Mouse (Mus musculus): ENCODE data around the gene Tspan5. TPM values are rescaled to one million over a fixed set of nuclear protein-coding genes. Genes with fewer than 3 reads are reported as not detected.
A peak's percentile ranks its signal among the peaks of the same experiment; 100 is the strongest.

The Tspan5 gene
- total RNA-seq, 2 experiments from 2014 or later = 7.0 to 9.1 TPM

DNA sequence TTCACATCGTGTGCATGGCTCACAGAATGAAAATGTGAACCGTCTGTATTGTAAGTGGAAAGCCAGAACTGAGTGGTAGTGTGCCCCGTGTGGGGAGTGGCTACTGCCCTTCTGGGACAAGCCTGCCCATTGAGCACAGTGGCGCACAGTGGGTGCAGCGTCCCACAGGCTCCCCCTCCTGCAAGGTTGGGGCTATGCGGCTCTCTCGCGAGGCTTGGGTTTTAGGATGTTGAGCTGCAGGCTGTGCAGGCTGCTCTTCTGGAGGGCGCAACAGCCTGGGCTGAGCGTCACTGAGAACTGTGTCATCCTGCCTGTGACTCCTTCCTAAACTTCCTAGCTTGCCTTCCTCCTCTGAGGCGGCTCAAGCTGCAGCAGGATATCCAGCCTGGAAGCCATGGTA lies 155.5 kb downstream of the Tspan5 start:
- no peak for DNase-seq
- intact Hi-C loops (cut with DNase I; ENCODE audit: low total_unique reads) = no loop called here

DNA sequence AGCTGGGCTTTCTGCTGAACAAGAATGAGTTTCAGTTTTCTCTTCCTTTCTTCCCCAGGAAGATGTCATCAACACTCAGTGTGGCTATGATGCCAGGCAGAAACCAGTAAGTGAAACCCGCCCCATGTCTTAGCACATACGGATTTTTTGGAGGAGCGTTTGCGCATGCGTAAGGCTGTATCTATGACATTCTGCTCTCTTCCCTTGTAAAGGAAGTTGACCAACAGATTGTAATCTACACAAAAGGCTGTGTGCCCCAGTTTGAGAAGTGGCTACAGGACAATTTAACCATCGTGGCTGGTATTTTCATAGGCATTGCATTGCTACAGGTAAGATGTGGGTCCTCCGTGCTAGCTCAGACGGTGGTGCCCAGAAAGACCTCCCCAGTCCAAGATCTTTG lies 156.1 kb downstream of the Tspan5 start:
- DNase-seq = no peak
- intact Hi-C loops (cut with DNase I; ENCODE audit: low total_unique reads) = no loop called here

DNA sequence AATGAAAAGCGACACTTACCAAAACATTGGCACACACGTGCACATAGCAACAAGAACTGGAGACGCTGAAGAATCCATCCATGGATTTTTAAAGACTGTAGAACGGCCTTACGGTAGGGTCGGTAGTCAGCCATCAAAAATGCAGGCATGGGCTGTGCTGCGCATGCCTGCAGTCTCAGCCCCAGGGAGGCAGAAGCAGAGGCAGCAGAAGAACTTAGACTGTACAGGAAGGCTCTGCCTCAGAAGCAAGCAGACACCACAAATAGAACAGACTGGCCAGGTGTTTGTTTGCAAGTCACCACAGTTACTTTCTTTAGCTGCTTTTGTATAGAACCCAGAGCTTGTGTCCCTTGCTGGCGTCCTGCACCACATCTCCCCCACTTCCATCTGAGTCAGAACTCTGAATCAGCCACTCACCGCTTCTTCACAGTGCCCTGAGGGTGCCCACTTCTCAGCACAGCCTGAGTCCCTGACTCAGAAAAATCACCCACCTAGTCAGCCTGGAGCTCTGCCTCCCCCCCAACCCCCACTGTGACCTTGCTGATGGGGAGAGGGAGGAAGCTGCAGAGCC lies 158.7 kb downstream of the Tspan5 start:
- intact Hi-C loops (cut with DNase I; ENCODE audit: low total_unique reads) = loop anchor here (10.0 kb wide), 2 partner anchors 156 to 266 kb away; partner anchors contain the start of gene Tspan5
- no peak for DNase-seq

DNA sequence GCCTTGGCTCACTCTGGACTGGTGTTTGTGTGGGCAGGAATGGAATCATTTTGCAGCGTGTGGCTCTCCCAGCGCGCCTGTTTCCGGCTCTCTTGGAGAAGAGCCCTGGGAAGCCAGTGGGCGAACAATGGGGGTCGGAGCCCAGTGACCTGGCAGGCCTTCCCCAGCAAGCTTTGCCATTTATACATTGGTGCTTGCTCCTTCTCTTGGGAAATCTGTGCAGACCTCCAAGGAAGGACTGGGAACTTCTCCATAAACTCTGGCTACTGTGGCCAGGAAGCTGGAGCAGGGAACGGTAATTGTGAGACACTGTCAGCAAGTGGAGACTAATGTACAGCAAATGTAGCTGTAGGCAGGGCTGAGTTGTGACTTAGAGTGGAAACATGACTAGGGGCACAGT lies 163.7 kb downstream of the Tspan5 start:
- peak; percentile 51 for DNase-seq
- intact Hi-C loops (cut with DNase I; ENCODE audit: low total_unique reads) = loop anchor here (10.0 kb wide), 2 partner anchors 161 to 271 kb away; partner anchors contain the start of gene Tspan5

DNA sequence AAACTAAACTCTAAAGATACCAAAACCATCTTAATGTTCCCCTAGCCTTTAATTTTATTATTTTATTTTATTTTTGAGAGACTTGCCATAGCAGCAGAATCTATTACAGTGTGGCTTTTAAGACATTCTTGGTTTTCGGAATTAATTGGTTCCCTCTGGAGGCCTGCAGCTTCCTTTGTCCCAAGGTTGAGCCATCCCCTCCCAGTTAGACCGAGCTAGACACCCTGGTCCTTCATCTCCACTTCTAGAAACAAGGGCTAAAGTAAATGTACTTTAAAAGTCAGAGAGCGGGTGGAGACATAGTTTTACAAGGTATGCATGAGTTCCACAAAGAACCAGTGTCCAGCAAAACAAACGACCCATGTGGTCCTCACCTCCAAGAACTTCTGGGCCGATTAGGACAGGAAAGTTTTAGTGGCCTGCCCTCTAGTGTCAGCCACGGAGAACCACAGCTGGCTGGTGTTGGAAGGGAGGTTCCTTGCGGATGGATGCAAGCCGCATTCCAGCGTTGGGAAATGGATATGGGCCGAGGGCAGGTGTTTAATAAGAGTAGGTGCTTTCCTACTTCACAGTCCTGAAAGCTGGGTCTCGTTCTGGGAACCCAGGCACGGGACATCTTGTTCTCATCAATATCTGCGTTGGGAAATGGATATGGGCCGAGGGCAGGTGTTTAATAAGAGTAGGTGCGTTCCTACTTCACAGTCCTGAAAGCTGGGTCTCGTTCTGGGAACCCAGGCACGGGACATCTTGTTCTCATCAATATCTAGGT lies 164.3 kb downstream of the Tspan5 start:
- intact Hi-C loops (cut with DNase I; ENCODE audit: low total_unique reads) = loop anchor here (10.0 kb wide), 2 partner anchors 161 to 271 kb away; partner anchors contain the start of gene Tspan5
- peak; percentile 70 for DNase-seq

DNA sequence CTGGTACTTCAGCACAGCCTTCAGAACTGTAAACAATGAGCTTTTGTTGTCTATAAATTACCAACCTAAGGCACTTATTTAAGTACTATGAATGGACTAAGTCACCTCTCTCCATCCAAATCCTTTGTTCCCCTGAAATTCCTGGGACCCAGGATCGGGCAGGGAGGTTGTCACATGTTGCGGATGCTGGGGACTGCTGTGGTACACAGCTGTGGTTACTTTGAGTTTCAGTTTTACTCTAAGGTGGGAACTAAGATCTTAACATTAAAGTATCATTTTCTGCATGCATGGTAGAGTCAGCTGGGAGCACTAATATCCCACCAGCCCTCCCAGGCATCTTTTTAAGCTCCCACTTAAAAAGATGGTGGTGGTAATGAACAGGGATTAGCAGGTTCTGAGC lies 167.3 kb downstream of the Tspan5 start:
- DNase-seq = no peak

GRCm38 (mm10) chr3:138912504-138912903 lies 170.5 kb downstream of the Tspan5 start:
- DNase-seq = no peak
- intact Hi-C loops (cut with DNase I; ENCODE audit: low total_unique reads) = no loop called here

More for the DNA sequence above, 167.3 kb downstream of the Tspan5 start:
- intact Hi-C loops (cut with DNase I; ENCODE audit: low total_unique reads) = loop anchor here (10.0 kb wide), 2 partner anchors 165 to 275 kb away; partner anchors contain the start of gene Tspan5

GRCm38 (mm10) chr3:138914626-138915288 lies 172.8 kb downstream of the Tspan5 start:
- intact Hi-C loops (cut with DNase I; ENCODE audit: low total_unique reads) = no loop called here

GRCm38 (mm10) chr3:138916591-138916990 lies 174.6 kb downstream of the Tspan5 start:
- intact Hi-C loops (cut with DNase I; ENCODE audit: low total_unique reads) = no loop called here
- DNase-seq = no peak

More at GRCm38 (mm10) chr3:138914626-138915288, 172.8 kb downstream of the Tspan5 start:
- DNase-seq = no peak

DNA sequence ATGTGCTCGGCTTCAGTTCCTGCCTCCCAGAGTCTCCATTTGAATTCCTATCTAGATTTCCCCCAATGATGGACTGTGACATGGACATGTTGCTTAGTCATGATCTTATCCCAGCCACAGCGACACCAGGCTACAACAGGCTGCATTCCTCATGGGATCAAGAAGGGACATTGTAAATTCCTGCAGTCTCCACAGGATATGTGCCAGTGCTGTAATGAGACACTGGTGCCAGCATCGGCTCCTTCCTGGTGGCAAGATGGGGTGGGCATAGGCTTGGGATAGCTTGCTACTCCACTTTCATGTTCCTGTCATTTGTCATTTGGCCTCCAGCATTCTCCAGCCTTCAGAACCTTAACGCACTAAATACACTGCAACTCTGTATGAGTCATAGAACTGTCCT lies 175.0 kb downstream of the Tspan5 start:
- DNase-seq = no peak
- intact Hi-C loops (cut with DNase I; ENCODE audit: low total_unique reads) = no loop called here

GRCm38 (mm10) chr3:138918241-138918640 lies 176.2 kb downstream of the Tspan5 start:
- DNase-seq = no peak
- intact Hi-C loops (cut with DNase I; ENCODE audit: low total_unique reads) = no loop called here

DNA sequence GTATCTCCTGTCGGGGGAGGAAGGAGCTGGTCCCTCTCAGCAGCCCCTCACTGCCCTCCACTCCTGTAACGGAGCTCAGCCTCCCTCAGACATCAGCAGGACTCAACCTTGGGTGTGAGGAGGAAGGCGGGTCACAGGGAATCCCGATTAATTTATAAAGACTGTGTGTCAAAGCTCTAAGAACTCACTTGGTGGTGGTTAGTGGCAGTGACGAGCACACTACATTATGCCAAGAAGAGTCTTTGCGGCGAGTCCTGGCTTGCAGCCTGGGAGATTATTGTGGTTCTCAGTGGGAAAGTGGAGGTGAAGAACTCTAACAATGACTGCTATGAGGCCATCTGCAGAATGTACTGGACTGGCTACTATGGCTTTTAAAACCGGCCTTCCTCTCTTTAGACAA lies 184.2 kb downstream of the Tspan5 start:
- DNase-seq = no peak
- intact Hi-C loops (cut with DNase I; ENCODE audit: low total_unique reads) = no loop called here

GRCm38 (mm10) chr3:138927437-138927836 lies 185.4 kb downstream of the Tspan5 start:
- DNase-seq = no peak
- intact Hi-C loops (cut with DNase I; ENCODE audit: low total_unique reads) = no loop called here

DNA sequence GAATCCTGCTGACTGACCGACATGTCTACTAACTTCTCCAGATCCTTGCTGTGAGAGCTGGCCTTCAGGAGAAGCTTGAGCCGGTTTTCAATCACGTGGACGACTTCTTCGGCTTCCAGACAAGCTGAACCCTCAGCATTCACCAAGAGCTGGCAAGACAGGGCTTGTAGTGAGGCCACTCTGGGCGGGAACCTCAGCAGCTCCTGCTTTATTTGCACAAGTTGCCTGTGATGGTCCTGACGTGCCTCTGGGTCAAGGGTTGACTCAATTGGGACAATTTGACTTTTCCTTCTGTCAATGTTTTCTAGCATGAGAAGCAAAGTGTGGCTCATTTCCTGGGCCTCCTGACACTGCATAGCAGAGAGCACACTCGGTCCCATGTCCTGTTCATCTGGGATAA lies 194.8 kb downstream of the Tspan5 start:
- no peak for DNase-seq
- intact Hi-C loops (cut with DNase I; ENCODE audit: low total_unique reads) = no loop called here

DNA sequence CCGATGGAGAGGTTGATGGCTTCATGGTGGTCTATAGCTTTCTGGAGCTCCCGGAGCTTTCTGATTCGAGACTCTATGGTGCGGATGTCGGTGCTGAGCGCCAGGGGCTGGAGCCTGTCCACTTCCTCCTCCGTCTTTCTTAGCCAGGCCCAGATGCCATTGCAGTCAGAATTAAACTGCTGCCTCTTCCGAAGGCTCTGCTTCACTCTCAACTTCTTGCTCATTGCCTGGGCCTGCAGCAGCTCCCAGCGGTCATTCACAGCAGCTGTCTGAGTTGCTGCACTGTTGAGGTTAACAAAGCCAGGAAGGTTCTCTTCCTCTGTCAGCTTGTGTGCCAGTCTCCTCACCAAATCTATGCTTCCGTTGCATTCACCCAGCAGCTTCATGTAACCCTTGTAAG lies 195.2 kb downstream of the Tspan5 start:
- DNase-seq = no peak
- intact Hi-C loops (cut with DNase I; ENCODE audit: low total_unique reads) = no loop called here

DNA sequence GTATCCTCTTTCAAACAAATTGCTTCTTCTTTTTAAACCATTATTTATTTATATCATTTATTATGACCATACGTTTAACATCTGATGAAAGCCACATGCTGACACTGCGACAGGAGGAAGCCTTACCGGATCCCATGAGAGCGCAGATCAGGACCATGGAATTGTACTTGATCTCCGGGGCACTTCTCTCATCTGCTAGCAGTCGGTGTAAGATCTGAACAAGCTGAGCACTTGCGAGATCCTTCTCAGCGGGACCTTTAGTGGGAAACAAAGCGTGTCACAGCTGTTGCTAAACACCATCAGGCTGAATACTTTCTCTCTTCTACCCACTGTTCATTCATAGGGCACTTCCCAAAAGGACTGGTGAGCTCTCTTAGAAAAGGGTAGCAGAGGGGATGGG lies 199.6 kb downstream of the Tspan5 start:
- DNase-seq = no peak
- intact Hi-C loops (cut with DNase I; ENCODE audit: low total_unique reads) = no loop called here

GRCm38 (mm10) chr3:138945516-138945915 lies 203.5 kb downstream of the Tspan5 start:
- no peak for DNase-seq
- intact Hi-C loops (cut with DNase I; ENCODE audit: low total_unique reads) = no loop called here

- intact Hi-C loops (cut with DNase I; ENCODE audit: low total_unique reads) = no loop called here
- no peak for DNase-seq
These were observed 207.1 kb downstream of the Tspan5 start for GRCm38 (mm10) chr3:138949081-138949480.

- intact Hi-C loops (cut with DNase I; ENCODE audit: low total_unique reads) = no loop called here
- DNase-seq = no peak
These were observed 213.2 kb downstream of the Tspan5 start for GRCm38 (mm10) chr3:138955220-138955619.

Data from gastrocnemius, postnatal 14 days (tissue).